Mouse (Mus musculus) lung, embryonic 16.5 days (tissue): ENCODE data around the gene Lingo4. TPM values are rescaled to one million over a fixed set of nuclear protein-coding genes. Genes with fewer than 3 reads are reported as not detected.

Source experiments
- ATAC-seq: fragments of 200-750 bp; cut with Nextera tagmentation; 2 replicates; pipeline ENCODE4 v1.8.0; 2017; ENCODE audit warnings: low read depth, mild to moderate bottlenecking, moderate library complexity
- H3K27ac ChIP-seq: fragments of 300-500 bp; sonication (generic); 2 replicates; pipeline ENCODE4 v1.5.1; 2014; ENCODE audit warnings: mild to moderate bottlenecking, control low read depth, low read length
- H3K27me3 ChIP-seq: fragments of 300-500 bp; sonication (generic); 2 replicates; pipeline ENCODE4 v1.6.1; 2014; ENCODE audit warnings: low read depth, low read length, mixed read lengths; ENCODE audit not compliant: control insufficient read depth, insufficient read depth
- H3K36me3 ChIP-seq: fragments of 300-500 bp; sonication (generic); 2 replicates; pipeline ENCODE4 v1.6.1; 2014; ENCODE audit warnings: low read length; ENCODE audit not compliant: control insufficient read depth, insufficient read depth
- H3K4me1 ChIP-seq: fragments of 300-500 bp; sonication (generic); replicated peaks from 2 replicates; pipeline ENCODE4 v1.6.1; 2014; ENCODE audit warnings: low read length, mixed read lengths; ENCODE audit not compliant: control insufficient read depth, insufficient read depth
- H3K4me2 ChIP-seq: fragments of 300-500 bp; sonication (generic); 2 replicates; pipeline ENCODE4 v1.6.1; 2014; ENCODE audit warnings: low read depth, low read length, control low read depth
- H3K4me3 ChIP-seq: fragments of 300-500 bp; sonication (generic); 2 replicates; pipeline ENCODE4 v1.5.1; 2014; ENCODE audit warnings: mild to moderate bottlenecking, low read length, control low read depth
- H3K9ac ChIP-seq: fragments of 300-500 bp; sonication (generic); 2 replicates; pipeline ENCODE4 v1.6.1; 2014; ENCODE audit warnings: low read length, control low read depth
- H3K9me3 ChIP-seq: fragments of 300-500 bp; sonication (generic); 2 replicates; pipeline ENCODE4 v1.6.1; 2016; ENCODE audit warnings: low read length; ENCODE audit not compliant: control insufficient read depth
- WGBS: fragments of 180-500 bp; shearing (Covaris S2); extraction: QIAGEN DNeasy Blood & Tissue Kit; methylation state at CpG from one replicate; pipeline ENCODE4 v1.1.7; 2014; 5-methylcytosine and 5-hydroxymethylcytosine counted together
- polyA plus RNA-seq: library from polyadenylated mRNA; unstranded; fragments of >200 nt; fragmentation: Nextera tagmentation; extraction: Ambion mirVana; gene quantifications from 2 replicates; pipeline ENCODE4 v1.2.1, GENCODE M21; 2015

Lingo4 gene
- polyA plus RNA-seq, 1 experiment from 2014 or later, result 0.35 TPM

- Histone ChIP-seq H3K9me3 (no peaks in the 10 kb centered on the region), H3K9ac (no peak overlapping the region), H3K4me2 (no peak overlapping the region), H3K4me1 (no peaks in the 10 kb centered on the region), H3K27ac (no peak overlapping the region), H3K27me3 (no peaks in the 10 kb centered on the region), H3K4me3 (no peak overlapping the region), H3K36me3 (no peaks in the 10 kb centered on the region)
- no peak for ATAC-seq
- 20% methylated on average over 9 of the region's 9 CpGs for WGBS
Observed at GRCm38 (mm10) chr3:94379831-94380510, 18.3 kb upstream of the Lingo4 start.

DNA sequence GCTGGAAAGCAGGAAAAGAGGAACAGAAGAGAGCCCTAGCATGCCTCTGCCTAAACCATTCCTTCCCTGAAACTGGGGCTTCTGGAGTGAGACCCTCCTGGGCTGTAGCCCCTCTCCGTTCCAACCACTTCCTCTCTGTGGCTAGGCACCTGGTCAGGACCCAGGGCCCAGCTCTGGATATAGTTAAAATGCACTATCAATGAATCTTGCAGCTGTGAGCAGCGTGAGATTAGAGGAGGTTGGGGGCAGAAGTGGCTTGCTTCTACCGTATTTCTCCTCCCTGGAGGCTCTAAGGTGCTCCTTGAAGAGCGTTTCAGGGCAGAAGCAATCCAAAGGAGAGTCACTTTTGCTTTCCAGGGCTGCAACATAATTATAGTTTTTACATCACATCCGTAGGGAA is 16.0 kb upstream of the Lingo4 start:
- no peak overlapping the region for H3K4me3 ChIP-seq
- no peak overlapping the region for H3K9ac ChIP-seq
- no peaks in the 10 kb centered on the region for H3K36me3 ChIP-seq
- WGBS, result 60% methylated on average over 5 of the region's 5 CpGs
- no peak for ATAC-seq
- H3K4me2 ChIP-seq, result no peak overlapping the region
- H3K4me1 ChIP-seq, result no peaks in the 10 kb centered on the region
- no peaks in the 10 kb centered on the region for H3K9me3 ChIP-seq
- H3K27ac ChIP-seq, result no peak overlapping the region
- no peaks in the 10 kb centered on the region for H3K27me3 ChIP-seq

DNA sequence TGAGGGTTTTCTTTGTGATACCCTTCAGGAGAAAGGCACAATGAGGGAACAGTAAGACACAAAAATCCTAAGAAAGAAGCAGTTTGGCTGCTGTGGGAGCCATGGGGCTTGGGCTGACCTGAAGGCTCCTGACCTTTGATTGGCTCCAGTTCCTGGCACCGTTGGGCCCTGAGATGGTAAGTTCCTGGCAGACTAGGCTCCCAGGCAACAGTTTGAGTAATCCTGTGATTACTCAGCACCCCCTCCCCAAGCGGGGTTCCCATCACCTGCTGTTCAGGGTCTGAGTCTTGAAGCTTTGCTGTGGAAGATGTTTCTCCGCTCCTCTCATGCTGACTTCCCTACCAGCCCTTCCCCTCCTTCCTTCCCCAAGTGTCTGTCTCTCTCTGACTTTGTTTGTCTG is 14.8 kb upstream of the Lingo4 start:
- H3K9ac ChIP-seq, result no peak overlapping the region
- ATAC-seq, result no peak
- WGBS, result 57% methylated on average over 3 of the region's 3 CpGs

GRCm38 (mm10) chr3:94386671-94387070 is 11.6 kb upstream of the Lingo4 start:
- 44% methylated on average over 4 of the region's 4 CpGs for WGBS
- no peaks in the 10 kb centered on the region for H3K36me3 ChIP-seq
- H3K4me3 ChIP-seq, result no peak overlapping the region
- no peak for ATAC-seq
- no peaks in the 10 kb centered on the region for H3K4me1 ChIP-seq
- no peak overlapping the region for H3K9ac ChIP-seq
- no peak overlapping the region for H3K4me2 ChIP-seq
- H3K27me3 ChIP-seq, result no peaks in the 10 kb centered on the region
- no peak overlapping the region for H3K27ac ChIP-seq
- H3K9me3 ChIP-seq, result no peaks in the 10 kb centered on the region

More for the DNA sequence above, 14.8 kb upstream of the Lingo4 start:
- no peaks in the 10 kb centered on the region for H3K36me3 ChIP-seq
- no peak overlapping the region for H3K4me3 ChIP-seq
- H3K27ac ChIP-seq, result no peak overlapping the region
- H3K27me3 ChIP-seq, result no peaks in the 10 kb centered on the region
- H3K9me3 ChIP-seq, result no peaks in the 10 kb centered on the region
- no peaks in the 10 kb centered on the region for H3K4me1 ChIP-seq
- H3K4me2 ChIP-seq, result no peak overlapping the region

DNA sequence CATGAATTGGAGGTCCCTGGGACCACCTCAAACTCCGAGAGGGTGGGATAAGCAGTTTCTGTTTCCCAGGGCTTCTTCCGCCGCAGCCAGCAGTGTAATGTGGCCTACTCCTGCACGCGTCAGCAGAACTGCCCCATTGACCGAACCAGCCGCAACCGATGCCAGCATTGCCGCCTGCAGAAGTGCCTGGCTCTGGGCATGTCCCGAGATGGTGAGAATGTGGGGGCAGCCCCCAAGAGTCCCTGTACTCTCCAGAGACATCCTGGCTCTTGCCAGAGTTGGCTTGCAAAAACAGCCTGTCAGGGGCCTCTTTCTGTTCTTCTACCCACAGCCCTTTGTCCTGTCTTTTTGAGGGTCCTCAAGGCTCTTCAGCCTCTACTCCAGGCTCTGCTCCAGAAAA is 10.9 kb upstream of the Lingo4 start:
- ATAC-seq, result no peak
- Histone ChIP-seq H3K4me1 (no peaks in the 10 kb centered on the region), H3K9ac (no peak overlapping the region), H3K4me3 (no peak overlapping the region), H3K4me2 (no peak overlapping the region), H3K36me3 (no peaks in the 10 kb centered on the region), H3K27me3 (no peaks in the 10 kb centered on the region), H3K9me3 (no peaks in the 10 kb centered on the region), H3K27ac (no peak overlapping the region)
- 88% methylated on average over 10 of the region's 10 CpGs for WGBS

DNA sequence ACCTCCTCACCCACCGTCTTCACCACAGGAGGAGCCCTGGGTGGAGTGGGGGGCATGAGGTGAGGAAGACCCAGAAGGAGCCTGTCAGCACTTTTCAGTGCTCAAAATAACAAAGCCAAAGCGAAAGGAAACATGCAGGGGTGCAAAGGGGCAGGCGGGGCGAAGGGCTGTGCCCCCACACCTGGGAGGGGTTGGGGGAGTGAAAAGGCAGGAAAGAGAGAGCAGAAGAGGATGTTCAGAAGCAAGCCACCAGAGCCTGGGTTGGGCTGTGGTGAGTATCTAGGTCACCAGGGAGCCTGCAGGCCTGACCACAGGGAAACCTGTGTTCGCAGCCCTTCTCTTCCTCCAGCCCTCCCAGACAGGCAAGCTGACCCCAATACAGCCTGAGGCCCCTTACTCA is 10.3 kb upstream of the Lingo4 start:
- H3K9ac ChIP-seq, result no peak overlapping the region
- H3K4me2 ChIP-seq, result no peak overlapping the region
- H3K27ac ChIP-seq, result no peak overlapping the region
- no peaks in the 10 kb centered on the region for H3K4me1 ChIP-seq
- H3K36me3 ChIP-seq, result no peaks in the 10 kb centered on the region
- no peak for ATAC-seq
- 57% methylated on average over 5 of the region's 5 CpGs for WGBS
- H3K4me3 ChIP-seq, result no peak overlapping the region
- no peaks in the 10 kb centered on the region for H3K27me3 ChIP-seq
- no peaks in the 10 kb centered on the region for H3K9me3 ChIP-seq

- no peak overlapping the region for H3K4me3 ChIP-seq
- no peak overlapping the region for H3K27ac ChIP-seq
- H3K27me3 ChIP-seq, result no peaks in the 10 kb centered on the region
- no peaks in the 10 kb centered on the region for H3K4me1 ChIP-seq
- H3K4me2 ChIP-seq, result no peak overlapping the region
- H3K36me3 ChIP-seq, result no peaks in the 10 kb centered on the region
- H3K9ac ChIP-seq, result no peak overlapping the region
- ATAC-seq, result no peak
- 94% methylated on average over 16 of the region's 16 CpGs for WGBS
- H3K9me3 ChIP-seq, result no peaks in the 10 kb centered on the region
Observed at GRCm38 (mm10) chr3:94389420-94389819, 8.9 kb upstream of the Lingo4 start.

GRCm38 (mm10) chr3:94391001-94391400 is 7.3 kb upstream of the Lingo4 start:
- no peaks in the 10 kb centered on the region for H3K36me3 ChIP-seq
- no peaks in the 10 kb centered on the region for H3K27me3 ChIP-seq
- H3K4me1 ChIP-seq, result no peaks in the 10 kb centered on the region
- no peak overlapping the region for H3K27ac ChIP-seq
- no peak for ATAC-seq
- no peak overlapping the region for H3K4me2 ChIP-seq
- H3K9ac ChIP-seq, result no peak overlapping the region
- H3K9me3 ChIP-seq, result no peaks in the 10 kb centered on the region
- H3K4me3 ChIP-seq, result no peak overlapping the region
- 72% methylated on average over 5 of the region's 5 CpGs for WGBS

GRCm38 (mm10) chr3:94392128-94392527 is 6.2 kb upstream of the Lingo4 start:
- no peak overlapping the region for H3K9ac ChIP-seq
- no peaks in the 10 kb centered on the region for H3K36me3 ChIP-seq
- no peaks in the 10 kb centered on the region for H3K4me1 ChIP-seq
- no peak for ATAC-seq
- WGBS, result 76% methylated on average over 2 of the region's 2 CpGs
- H3K4me2 ChIP-seq, result no peak overlapping the region
- H3K4me3 ChIP-seq, result no peak overlapping the region
- H3K27ac ChIP-seq, result no peak overlapping the region
- H3K27me3 ChIP-seq, result no peaks in the 10 kb centered on the region
- no peaks in the 10 kb centered on the region for H3K9me3 ChIP-seq

- Histone ChIP-seq H3K36me3 (no peaks in the 10 kb centered on the region), H3K4me2 (no peak overlapping the region)
- WGBS, result 64% methylated on average over 4 of the region's 4 CpGs
Observed at GRCm38 (mm10) chr3:94393049-94393448, 5.3 kb upstream of the Lingo4 start.

More at GRCm38 (mm10) chr3:94393049-94393448, 5.3 kb upstream of the Lingo4 start:
- Histone ChIP-seq H3K27ac (no peak overlapping the region), H3K4me3 (no peak overlapping the region), H3K9me3 (no peaks in the 10 kb centered on the region), H3K4me1 (no peaks in the 10 kb centered on the region), H3K27me3 (peaks cover 2% of the 10 kb centered on the region; the same call in 1 of the 2 replicates), H3K9ac (no peak overlapping the region)
- no peak for ATAC-seq
